Mouse (Mus musculus) MEL (cell line): Measurements from ENCODE around the gene Ccs. TPM values are rescaled to one million over a fixed set of nuclear protein-coding genes. Genes with fewer than 3 reads are reported as not detected.

Experiments
- DNase-seq: peaks from one replicate; pipeline ENCODE4 v3.0.0; 2011; ENCODE audit warnings: low read depth, low spot score
- H3K27ac ChIP-seq: 2 replicates; pipeline ENCODE4 v1.5.1; 2012; ENCODE audit warnings: low read depth, mild to moderate bottlenecking, control low read depth, low read length, moderate library complexity; ENCODE audit not compliant: control insufficient read depth
- H3K27me3 ChIP-seq, 2 experiments: fragments of 150-350 bp in 1 of 2; sonication (generic) in 1 of 2; 2 replicates each; pipeline ENCODE4 v1.6.1; 2012; ENCODE audit warnings: low read length in 2 of 2, mild to moderate bottlenecking in 2 of 2, improper control_type of control experiment in 1 of 2, moderate library complexity in 1 of 2; ENCODE audit not compliant: insufficient read depth in 2 of 2, control insufficient read depth in 1 of 2
- H3K36me3 ChIP-seq, 2 experiments: 2 replicates each; pipeline ENCODE4 v1.6.1; 2012 to 2014; ENCODE audit warnings: low read length in 2 of 2, improper control_type of control experiment in 1 of 2, inconsistent platforms in 1 of 2, mild to moderate bottlenecking in 1 of 2; ENCODE audit not compliant: insufficient read depth in 2 of 2, control insufficient read depth in 1 of 2
- H3K4me1 ChIP-seq, 2 experiments: fragments of 150-350 bp in 1 of 2; sonication (generic) in 1 of 2; 2 replicates each; pipeline ENCODE4 v1.6.1; 2012; ENCODE audit warnings: low read length in 2 of 2, improper control_type of control experiment in 1 of 2, mild to moderate bottlenecking in 1 of 2; ENCODE audit not compliant: insufficient read depth in 2 of 2, control insufficient read depth in 1 of 2
- H3K4me3 ChIP-seq, 2 experiments: fragments of 150-350 bp in 1 of 2; sonication (generic) in 1 of 2; 2 replicates each; pipeline ENCODE4 v1.5.1; 2012; ENCODE audit warnings: low read depth in 2 of 2, low read length in 2 of 2, mild to moderate bottlenecking in 2 of 2, moderate library complexity in 2 of 2, control low read depth in 1 of 2, improper control_type of control experiment in 1 of 2; ENCODE audit not compliant: control insufficient read depth in 1 of 2, insufficient read depth in 1 of 2
- H3K79me2 ChIP-seq: 2 replicates; pipeline ENCODE4 v1.6.1; 2012; ENCODE audit warnings: mild to moderate bottlenecking, low read length, moderate library complexity; ENCODE audit not compliant: control insufficient read depth, poor library complexity, insufficient read depth
- H3K9ac ChIP-seq: 2 replicates; pipeline ENCODE4 v1.6.1; 2012; ENCODE audit warnings: low read depth, mild to moderate bottlenecking, control low read depth, low read length, moderate library complexity; ENCODE audit not compliant: control insufficient read depth, poor library complexity, severe bottlenecking
- H3K9me3 ChIP-seq: fragments of 150-350 bp; sonication (generic); replicated peaks from 2 replicates; pipeline ENCODE4 v1.6.1; 2012; ENCODE audit warnings: mild to moderate bottlenecking, low read length, improper control_type of control experiment, moderate library complexity; ENCODE audit not compliant: insufficient read depth
- CHD2 ChIP-seq: IDR thresholded peaks from 2 replicates; pipeline ENCODE4 v1.6.1; 2011; ENCODE audit warnings: low read length, improper control_type of control experiment
- ELF1 ChIP-seq: IDR thresholded peaks from 2 replicates; pipeline ENCODE4 v1.6.1; 2014; ENCODE audit warnings: low read depth, mild to moderate bottlenecking, inconsistent platforms, low read length, improper control_type of control experiment, moderate library complexity
- EP300 ChIP-seq, 2 experiments: IDR thresholded peaks; 2 replicates each; pipeline ENCODE4 v1.6.1; 2011; ENCODE audit warnings: improper control_type of control experiment in 2 of 2, low read length in 2 of 2, low read depth in 1 of 2, mild to moderate bottlenecking in 1 of 2
- ETS1 ChIP-seq: IDR thresholded peaks from 2 replicates; pipeline ENCODE4 v1.6.1; 2012; ENCODE audit warnings: low read depth, mild to moderate bottlenecking, inconsistent platforms, low read length, improper control_type of control experiment, moderate library complexity
- HCFC1 ChIP-seq: IDR thresholded peaks from 2 replicates; pipeline ENCODE4 v1.6.1; 2012; ENCODE audit warnings: low read depth, mild to moderate bottlenecking, inconsistent platforms, low read length, improper control_type of control experiment, moderate library complexity
- JUND ChIP-seq: IDR thresholded peaks from 2 replicates; pipeline ENCODE4 v1.6.1; 2011; ENCODE audit warnings: low read depth, mild to moderate bottlenecking, improper control_type of control experiment, low read length
- KAT2A ChIP-seq: conservative IDR thresholded peaks from 2 replicates; pipeline ENCODE4 v1.6.1; 2012; ENCODE audit warnings: low read depth, low read length, improper control_type of control experiment, inconsistent platforms
- MAFK ChIP-seq: IDR thresholded peaks from 2 replicates; pipeline ENCODE4 v1.6.1; 2011; ENCODE audit warnings: low read depth, mild to moderate bottlenecking, low read length, improper control_type of control experiment, borderline replicate concordance
- MYB ChIP-seq: IDR thresholded peaks from 2 replicates; pipeline ENCODE4 v1.6.1; 2011; ENCODE audit warnings: mild to moderate bottlenecking, low read depth, low read length, improper control_type of control experiment
- MYC ChIP-seq: IDR thresholded peaks from 2 replicates; pipeline ENCODE4 v1.6.1; 2011; ENCODE audit warnings: low read depth, mild to moderate bottlenecking, low read length, improper control_type of control experiment, moderate library complexity
- NRF1 ChIP-seq: IDR thresholded peaks from 2 replicates; pipeline ENCODE4 v1.6.1; 2014; ENCODE audit warnings: low read depth, mild to moderate bottlenecking, inconsistent platforms, low read length, improper control_type of control experiment, moderate library complexity; ENCODE audit not compliant: poor library complexity, insufficient read depth, severe bottlenecking
- POLR2AphosphoS5 ChIP-seq: IDR thresholded peaks from 2 replicates; pipeline ENCODE4 v1.6.1; 2012; ENCODE audit warnings: low read depth, borderline replicate concordance, mild to moderate bottlenecking, inconsistent platforms, low read length, moderate library complexity, mixed read lengths
- SIN3A ChIP-seq: IDR thresholded peaks from 2 replicates; pipeline ENCODE4 v1.6.1; 2012; ENCODE audit warnings: low read length, improper control_type of control experiment, inconsistent platforms
- TCF12 ChIP-seq: IDR thresholded peaks from 2 replicates; pipeline ENCODE4 v1.6.1; 2014; ENCODE audit warnings: low read depth, mild to moderate bottlenecking, inconsistent platforms, low read length, improper control_type of control experiment, moderate library complexity
- UBTF ChIP-seq: IDR thresholded peaks from 2 replicates; pipeline ENCODE4 v1.6.1; 2012; ENCODE audit warnings: low read depth, mild to moderate bottlenecking, inconsistent platforms, low read length, improper control_type of control experiment, moderate library complexity, borderline replicate concordance; ENCODE audit not compliant: insufficient read depth
- ZKSCAN1 ChIP-seq: IDR thresholded peaks from 2 replicates; pipeline ENCODE4 v1.6.1; 2012; ENCODE audit warnings: low read depth, mild to moderate bottlenecking, inconsistent platforms, low read length, improper control_type of control experiment, moderate library complexity
- ZNF384 ChIP-seq: IDR thresholded peaks from 2 replicates; pipeline ENCODE4 v1.6.1; 2012; ENCODE audit warnings: low read depth, mild to moderate bottlenecking, inconsistent platforms, low read length, improper control_type of control experiment
- polyA plus RNA-seq, 2 experiments: library from polyadenylated mRNA; stranded (reverse) in 1 of 2; unstranded in 1 of 2; fragments of >175 nt in 1 of 2; fragments of >200 nt in 1 of 2; gene quantifications; 2 replicates each; pipeline versions ENCODE4 v1.2.1 to v1.2.4; 2012; ENCODE audit warnings: low replicate concordance in 2 of 2, low read depth in 1 of 2; ENCODE audit not compliant: insufficient read length in 2 of 2, insufficient read depth in 1 of 2, missing spikeins in 1 of 2
- total RNA-seq: library from RNA; depleted of rRNA; stranded (reverse); fragments of 300-350 nt; gene quantifications from 2 replicates; pipeline ENCODE4 v1.2.3, GENCODE M21; 2012

Gene Ccs
- total and polyA plus RNA-seq, 3 experiments, result 48.3 to 56.6 TPM; not detected in 1

DNA sequence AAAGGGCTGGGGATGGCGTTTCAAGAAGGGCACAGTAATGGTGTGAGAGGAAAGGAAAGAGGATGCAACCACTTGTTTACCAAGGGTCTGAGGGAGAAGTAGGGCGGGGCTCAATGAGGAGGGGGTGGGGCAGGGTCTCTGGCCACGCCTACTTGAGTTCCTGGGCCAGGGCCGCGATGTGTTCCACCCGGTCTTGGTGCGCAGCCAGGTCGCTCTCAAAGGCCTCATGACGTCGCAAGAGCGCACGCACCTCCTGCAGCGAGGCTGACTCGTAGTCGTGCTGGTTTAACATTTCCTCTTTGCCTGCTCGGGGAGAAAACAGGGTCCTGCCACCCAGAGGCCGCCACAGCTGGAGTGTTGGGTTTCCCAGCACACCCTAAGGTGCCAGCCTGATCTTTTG lies 26.0 kb upstream of the Ccs start:
- H3K79me2 ChIP-seq, result no peaks in the 10 kb centered on the region
- H3K4me1 ChIP-seq, result no peaks in the 10 kb centered on the region
- H3K9ac ChIP-seq, result peak overlapping the region; percentile 21
- TF ChIP-seq ELF1, result no peak
- no peak for TF ChIP-seq SIN3A
- TF ChIP-seq EP300 (IDR thresholded peaks at IDR 0.05; ENCODE audit: low read depth in 1 of 2, low read length in 2 of 2), result no peak
- 0 out of 2 replicates have a peak, but pooled peaks have one; percentile 9 for TF ChIP-seq ETS1
- TF ChIP-seq UBTF, result no peak
- TF ChIP-seq NRF1, result 0 out of 2 replicates have a peak, but pooled peaks have one; percentile 38
- no peak for TF ChIP-seq CHD2
- no peak for TF ChIP-seq MAFK
- no peak for TF ChIP-seq MYC
- no peak for TF ChIP-seq ZNF384
- TF ChIP-seq HCFC1, result no peak
- no peak for TF ChIP-seq ZKSCAN1
- no peak for TF ChIP-seq MYB
- no peak for TF ChIP-seq JUND
- H3K4me3 ChIP-seq, result peak overlapping the region; percentile 11 to 35; a peak in 3 of 4 replicates
- no peaks in the 10 kb centered on the region for H3K9me3 ChIP-seq
- no peaks in the 10 kb centered on the region; a peak in 1 of 4 replicates for H3K27me3 ChIP-seq
- DNase-seq, result peak; percentile 81
- no peak overlapping the region for H3K27ac ChIP-seq
- no peaks in the 10 kb centered on the region for H3K36me3 ChIP-seq

DNA sequence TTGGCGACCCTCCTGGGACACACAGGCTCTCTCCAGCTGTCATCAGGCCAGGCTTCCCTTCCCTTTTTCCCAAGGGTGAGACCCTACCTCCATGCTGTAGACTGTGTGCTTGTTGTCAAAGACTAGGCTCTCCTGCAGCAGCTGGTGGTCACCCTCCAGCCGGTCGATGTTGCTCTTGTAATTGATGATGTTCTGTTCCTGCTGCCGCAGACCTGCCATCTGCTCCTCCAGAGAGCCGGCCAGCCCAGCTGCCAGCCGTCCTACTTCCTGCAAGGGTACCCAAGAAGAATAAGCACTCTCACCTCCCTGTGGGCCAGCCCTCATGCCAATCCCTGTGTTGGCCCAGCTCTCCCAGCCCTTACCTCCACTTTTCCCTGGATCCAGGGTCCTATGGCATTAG lies 23.9 kb upstream of the Ccs start:
- Histone ChIP-seq H3K9ac (no peak overlapping the region), H3K36me3 (no peaks in the 10 kb centered on the region), H3K27me3 (no peaks in the 10 kb centered on the region; a peak in 1 of 4 replicates), H3K9me3 (no peaks in the 10 kb centered on the region), H3K4me1 (peaks cover 0 to 5% of the 10 kb centered on the region in 2 experiments; a peak in 1 of 4 replicates), H3K79me2 (no peaks in the 10 kb centered on the region), H3K4me3 (no peak overlapping the region), H3K27ac (no peak overlapping the region)
- DNase-seq, result no peak
- no peak for TF ChIP-seq HCFC1
- TF ChIP-seq POLR2AphosphoS5, result no peak
- TF ChIP-seq TCF12, result no peak
- TF ChIP-seq KAT2A, result no peak
